In the genomic region with DNA sequence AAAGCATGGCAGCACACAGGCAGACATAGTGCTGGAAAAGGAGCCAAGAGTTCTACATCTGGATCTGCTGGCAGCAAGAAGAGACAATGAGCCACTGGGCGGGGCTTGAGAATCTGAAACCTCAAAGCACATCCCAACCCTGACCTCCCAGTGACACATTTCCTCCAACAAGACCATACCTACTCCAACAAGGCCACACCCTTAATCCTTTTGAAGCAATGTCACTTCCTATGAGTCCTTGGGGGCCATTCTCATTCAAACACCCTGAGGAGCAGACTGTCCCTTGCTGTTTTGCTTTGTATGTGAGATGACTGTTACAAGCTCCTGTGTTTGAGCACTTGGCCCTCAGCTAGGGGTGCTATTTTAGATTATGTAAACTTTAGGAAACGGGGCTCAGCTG, we compare ENCODE assay signal across 15 mouse cellular contexts.
"Had no signal": no experiment of that assay in that cellular context is flagged by ENCODE, and none has a peak within 500 bp of the region (broad histone marks: within the 10 kb centered on the region; RNA-seq: fewer than 3 reads in every experiment).

No protein-coding gene starts in this region.

- H3K9ac ChIP-seq: limb, embryonic 13.5 days; liver, embryonic 14.5 days; neural tube, embryonic 13.5 days; stomach, embryonic 15.5 days had no signal

- H3K27ac ChIP-seq: layer of hippocampus, adult 2 months; limb, embryonic 13.5 days; liver, embryonic 14.5 days; midbrain, embryonic 10.5 days; neural tube, embryonic 13.5 days; stomach, embryonic 15.5 days had no signal

- H3K4me3 ChIP-seq: layer of hippocampus, adult 2 months; limb, embryonic 13.5 days; midbrain, embryonic 10.5 days; neural tube, embryonic 13.5 days; stomach, embryonic 15.5 days had no signal

- H3K36me3 ChIP-seq: limb, embryonic 13.5 days; midbrain, embryonic 10.5 days; neural tube, embryonic 13.5 days; stomach, embryonic 15.5 days had no signal

- DNase-seq: kidney, postnatal 10 days; kidney, postnatal 4 days; left cerebral cortex, postnatal 4 days; lung, adult 18-20 months; retina, postnatal 1 day; right cerebral cortex, postnatal 4 days; spleen, adult 18-20 months; thymus, postnatal 4 days had no signal

- H3K4me2 ChIP-seq: limb, embryonic 13.5 days; neural tube, embryonic 13.5 days; stomach, embryonic 15.5 days had no signal

- ATAC-seq: midbrain, embryonic 16.5 days had no signal

- H3K27me3 ChIP-seq: limb, embryonic 13.5 days; neural tube, embryonic 13.5 days; stomach, embryonic 15.5 days had no signal

- H3K9me3 ChIP-seq: limb, embryonic 13.5 days; midbrain, embryonic 10.5 days; neural tube, embryonic 13.5 days; stomach, embryonic 15.5 days had no signal

- H3K4me1 ChIP-seq: midbrain, embryonic 10.5 days; stomach, embryonic 15.5 days had no signal
